Mouse (Mus musculus) neural tube, embryonic 12.5 days (tissue): ENCODE measurements at regions not wholly inside any gene's neighbourhood (a gene's known extent, or its start where the extent isn't known, plus 50 kb on each side); places are given as distances from the start of the nearest gene placed in this dataset.

ENCODE experiments used
- ATAC-seq: fragments of 200-750 bp; cut with Nextera tagmentation; 2 replicates; pipeline ENCODE4 v1.8.0; 2017; ENCODE audit warnings: low read depth, mild to moderate bottlenecking, moderate TSS enrichment, moderate library complexity; ENCODE audit not compliant: low FRiP score
- H3K27ac ChIP-seq: fragments of 300-500 bp; sonication (generic); 2 replicates; pipeline ENCODE4 v1.5.1; 2016
- H3K27me3 ChIP-seq: fragments of 300-500 bp; sonication (generic); replicated peaks from 2 replicates; pipeline ENCODE4 v1.6.1; 2016; ENCODE audit warnings: mild to moderate bottlenecking
- H3K36me3 ChIP-seq: fragments of 300-500 bp; sonication (generic); 2 replicates; pipeline ENCODE4 v1.6.1; 2016; ENCODE audit warnings: mild to moderate bottlenecking
- H3K4me1 ChIP-seq: fragments of 300-500 bp; sonication (generic); 2 replicates; pipeline ENCODE4 v1.6.1; 2016
- H3K4me2 ChIP-seq: fragments of 300-500 bp; sonication (generic); replicated peaks from 2 replicates; pipeline ENCODE4 v1.6.1; 2016; ENCODE audit warnings: mild to moderate bottlenecking
- H3K4me3 ChIP-seq: fragments of 300-500 bp; sonication (generic); 2 replicates; pipeline ENCODE4 v1.5.1; 2016
- H3K9ac ChIP-seq: fragments of 300-500 bp; sonication (generic); 2 replicates; pipeline ENCODE4 v1.6.1; 2016; ENCODE audit warnings: mild to moderate bottlenecking
- H3K9me3 ChIP-seq: fragments of 300-500 bp; sonication (generic); 2 replicates; pipeline ENCODE4 v1.6.1; 2016; ENCODE audit warnings: mild to moderate bottlenecking
- WGBS: fragments of 180-500 bp; shearing (Covaris S2); methylation state at CpG from one replicate; pipeline ENCODE4 v1.1.7; 2016; 5-methylcytosine and 5-hydroxymethylcytosine counted together

- WGBS: 48% methylated on average over 3 of the region's 3 CpGs
- no peaks in the 10 kb centered on the region for H3K36me3 ChIP-seq
- no peak overlapping the region for H3K4me3 ChIP-seq
- no peak overlapping the region for H3K4me2 ChIP-seq
- H3K4me1 ChIP-seq: peaks cover 11% of the 10 kb centered on the region
- no peaks in the 10 kb centered on the region for H3K27me3 ChIP-seq
- peak; percentile 65; the same call in 1 of the 2 replicates for ATAC-seq
- H3K27ac ChIP-seq: no peak overlapping the region; the same call in 1 of the 2 replicates
- no peaks in the 10 kb centered on the region for H3K9me3 ChIP-seq
- no peak overlapping the region for H3K9ac ChIP-seq
Observed at GRCm38 (mm10) chr3:56475529-56476527, 292.3 kb upstream of the Nbea start.

DNA sequence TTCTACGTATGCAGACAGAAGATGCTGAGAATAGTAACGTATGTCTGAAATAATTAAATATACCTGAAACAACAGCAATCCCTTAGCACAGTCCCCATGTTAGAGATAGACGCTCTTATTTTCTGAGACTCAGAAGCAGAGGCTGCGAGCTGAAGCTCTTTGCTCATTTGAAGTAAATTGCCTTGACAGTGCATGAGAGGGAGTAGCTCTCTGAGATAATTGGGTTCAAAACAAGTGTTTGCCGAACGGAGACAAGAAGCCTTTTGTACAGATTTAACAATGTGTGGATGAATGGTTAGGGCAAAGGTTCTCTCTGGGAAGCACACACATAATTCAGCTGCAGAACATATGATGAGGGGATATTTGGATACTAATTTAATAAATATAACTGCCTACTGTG lies 289.1 kb upstream of the Nbea start:
- 41% methylated on average over 6 of the region's 6 CpGs for WGBS
- no peak overlapping the region for H3K9ac ChIP-seq
- H3K4me2 ChIP-seq: no peak overlapping the region
- H3K27me3 ChIP-seq: no peaks in the 10 kb centered on the region
- H3K4me1 ChIP-seq: peaks cover 11% of the 10 kb centered on the region
- no peak overlapping the region for H3K4me3 ChIP-seq
- H3K27ac ChIP-seq: no peak overlapping the region
- H3K9me3 ChIP-seq: no peaks in the 10 kb centered on the region
- no peaks in the 10 kb centered on the region for H3K36me3 ChIP-seq
- ATAC-seq: no peak

DNA sequence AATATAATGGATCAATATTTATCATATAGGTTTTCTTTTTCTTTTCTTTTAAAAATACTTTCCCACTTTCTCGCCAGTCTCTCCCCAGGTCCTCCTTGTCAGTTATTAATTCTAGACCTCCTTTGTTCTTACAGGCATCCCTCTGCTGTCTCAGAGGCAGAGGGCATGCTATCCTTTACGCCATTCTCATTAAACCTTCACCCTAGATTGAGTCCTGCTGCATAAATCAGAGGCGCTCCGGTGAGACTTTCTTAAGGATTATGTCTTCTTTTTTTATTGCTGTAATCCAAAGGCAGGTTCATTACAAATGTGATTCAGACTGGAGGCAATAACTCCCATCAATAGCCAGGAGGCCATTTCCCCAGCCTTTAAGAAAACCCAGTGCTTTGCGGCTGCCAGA lies 288.3 kb upstream of the Nbea start:
- peaks cover 11% of the 10 kb centered on the region for H3K4me1 ChIP-seq
- H3K4me3 ChIP-seq: no peak overlapping the region
- H3K9ac ChIP-seq: no peak overlapping the region
- H3K36me3 ChIP-seq: no peaks in the 10 kb centered on the region
- H3K27me3 ChIP-seq: no peaks in the 10 kb centered on the region
- WGBS: 23% methylated on average over 5 of the region's 5 CpGs
- no peak overlapping the region for H3K27ac ChIP-seq
- no peak overlapping the region for H3K4me2 ChIP-seq
- no peaks in the 10 kb centered on the region for H3K9me3 ChIP-seq
- ATAC-seq: no peak

GRCm38 (mm10) chr3:56471185-56471584 lies 287.7 kb upstream of the Nbea start:
- Histone ChIP-seq H3K9ac (no peak overlapping the region), H3K4me1 (peaks cover 9% of the 10 kb centered on the region), H3K36me3 (no peaks in the 10 kb centered on the region), H3K27ac (no peak overlapping the region), H3K27me3 (no peaks in the 10 kb centered on the region), H3K4me2 (no peak overlapping the region), H3K4me3 (no peak overlapping the region), H3K9me3 (no peaks in the 10 kb centered on the region)
- ATAC-seq: no peak
- WGBS: 14% methylated on average over 1 of the region's 1 CpGs

- ATAC-seq: no peak
- no peak overlapping the region for H3K4me3 ChIP-seq
- no peaks in the 10 kb centered on the region for H3K27me3 ChIP-seq
- no peak overlapping the region for H3K9ac ChIP-seq
- H3K36me3 ChIP-seq: no peaks in the 10 kb centered on the region
- peaks cover 4% of the 10 kb centered on the region; the same call in 1 of the 2 replicates for H3K4me1 ChIP-seq
- no peaks in the 10 kb centered on the region for H3K9me3 ChIP-seq
- WGBS: 59% methylated on average over 4 of the region's 4 CpGs
- H3K4me2 ChIP-seq: no peak overlapping the region
- no peak overlapping the region for H3K27ac ChIP-seq
Observed at GRCm38 (mm10) chr3:56457625-56458024, 274.1 kb upstream of the Nbea start.

DNA sequence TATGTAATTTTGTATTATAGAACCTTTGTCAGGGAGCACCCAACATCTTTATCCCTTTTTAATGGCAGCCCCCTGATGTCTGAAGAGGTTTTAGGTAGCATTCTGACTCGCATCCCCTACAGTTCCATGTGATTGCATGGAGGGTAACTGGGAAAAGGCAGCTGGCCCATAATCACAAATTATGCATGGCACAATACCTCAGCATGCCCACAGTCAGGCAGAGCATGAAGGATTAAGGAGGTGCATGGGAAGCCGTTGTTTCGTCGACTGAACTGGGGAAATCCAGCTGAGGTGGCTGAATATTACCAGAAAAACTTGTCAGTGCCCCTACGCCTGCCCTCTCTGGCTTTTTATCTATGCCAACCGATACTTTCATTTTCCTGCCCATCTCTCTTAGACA lies 272.8 kb upstream of the Nbea start:
- peak; percentile 61; the same call in 1 of the 2 replicates for ATAC-seq

DNA sequence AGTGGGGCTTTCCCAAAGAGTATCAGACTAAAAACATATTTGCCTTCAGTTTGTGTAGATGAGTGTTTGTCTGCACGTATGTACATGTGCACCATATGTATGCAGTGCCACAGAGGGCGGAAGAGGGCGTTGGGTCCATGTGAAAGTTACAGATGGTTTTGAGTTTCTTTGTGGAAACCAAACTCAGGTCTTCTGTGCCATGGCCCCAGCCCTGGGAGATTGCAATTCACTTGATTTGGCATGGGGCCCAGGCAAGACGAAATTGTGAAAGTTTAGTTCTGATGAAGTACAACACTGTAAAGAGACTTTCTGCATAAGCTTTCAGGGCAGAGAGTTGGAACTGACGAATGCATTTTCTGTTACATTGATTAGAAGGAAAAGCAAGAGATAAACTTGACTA lies 255.4 kb upstream of the Nbea start:
- Histone ChIP-seq H3K36me3 (no peaks in the 10 kb centered on the region), H3K27me3 (no peaks in the 10 kb centered on the region), H3K9me3 (no peaks in the 10 kb centered on the region), H3K4me1 (peaks cover 7% of the 10 kb centered on the region), H3K27ac (no peak overlapping the region), H3K9ac (no peak overlapping the region), H3K4me2 (no peak overlapping the region), H3K4me3 (no peak overlapping the region)
- ATAC-seq: no peak; the same call in 1 of the 2 replicates
- WGBS: 80% methylated on average over 5 of the region's 5 CpGs

More for the DNA sequence above, 272.8 kb upstream of the Nbea start:
- H3K4me3 ChIP-seq: no peak overlapping the region
- H3K27ac ChIP-seq: no peak overlapping the region
- H3K36me3 ChIP-seq: no peaks in the 10 kb centered on the region
- H3K4me1 ChIP-seq: peaks cover 4% of the 10 kb centered on the region; the same call in 1 of the 2 replicates
- H3K9ac ChIP-seq: no peak overlapping the region
- no peaks in the 10 kb centered on the region for H3K27me3 ChIP-seq
- no peaks in the 10 kb centered on the region for H3K9me3 ChIP-seq
- H3K4me2 ChIP-seq: no peak overlapping the region
- 47% methylated on average over 6 of the region's 6 CpGs for WGBS

- peaks cover 7% of the 10 kb centered on the region for H3K4me1 ChIP-seq
- H3K9me3 ChIP-seq: no peaks in the 10 kb centered on the region
- H3K4me3 ChIP-seq: no peak overlapping the region
- H3K4me2 ChIP-seq: peak overlapping the region; percentile 26; the same call in 1 of the 2 replicates
- no peak overlapping the region for H3K9ac ChIP-seq
- no peaks in the 10 kb centered on the region for H3K27me3 ChIP-seq
- H3K36me3 ChIP-seq: no peaks in the 10 kb centered on the region
- WGBS: 43% methylated on average over 12 of the region's 12 CpGs
- H3K27ac ChIP-seq: no peak overlapping the region
- ATAC-seq: peak; percentile 77
Observed at GRCm38 (mm10) chr3:56438020-56438747, 254.7 kb upstream of the Nbea start.

DNA sequence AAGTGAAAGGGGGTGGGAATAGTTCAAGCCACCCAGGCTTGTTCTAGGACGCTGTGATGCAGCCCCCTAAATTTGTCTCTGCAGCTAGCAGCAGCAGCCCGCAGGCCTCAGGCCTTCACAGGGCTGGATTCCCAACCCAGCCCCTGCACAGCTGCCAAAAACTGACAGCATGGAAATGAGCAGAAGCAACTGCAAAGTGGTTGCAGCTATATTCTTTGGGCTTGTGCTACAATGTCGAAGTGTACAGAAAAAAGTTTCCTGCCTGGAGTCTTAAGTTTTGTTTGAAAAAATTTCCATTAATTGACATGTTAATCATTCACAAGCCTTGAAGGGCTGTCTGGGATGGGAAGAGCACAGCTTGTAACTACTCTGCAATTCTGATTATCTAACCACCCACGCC lies 253.6 kb upstream of the Nbea start:
- Histone ChIP-seq H3K9ac (no peak overlapping the region), H3K4me3 (no peak overlapping the region), H3K27me3 (no peaks in the 10 kb centered on the region), H3K4me2 (no peak overlapping the region), H3K4me1 (peaks cover 7% of the 10 kb centered on the region), H3K36me3 (no peaks in the 10 kb centered on the region), H3K27ac (no peak overlapping the region), H3K9me3 (no peaks in the 10 kb centered on the region)
- ATAC-seq: no peak
- WGBS: 27% methylated on average over 4 of the region's 4 CpGs

DNA sequence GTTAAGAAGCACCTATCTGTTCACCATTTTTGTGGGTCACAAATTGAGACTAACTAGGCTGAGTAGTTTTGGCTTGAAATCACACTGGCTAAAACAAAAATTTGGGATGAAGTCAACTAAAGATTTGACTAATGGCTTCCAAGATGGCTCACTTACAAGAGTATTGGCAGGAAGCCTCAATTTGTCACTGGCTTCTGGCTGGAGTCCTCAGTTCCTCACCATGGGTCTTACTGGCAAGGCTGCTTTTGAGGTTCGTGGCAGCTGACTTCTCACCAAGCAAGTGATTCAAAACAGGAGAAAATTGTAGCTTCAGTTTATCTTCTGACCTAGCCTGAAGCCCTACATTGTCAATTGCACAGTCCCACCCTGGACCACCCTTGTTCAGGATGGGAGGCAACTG lies 250.0 kb upstream of the Nbea start:
- no peak for ATAC-seq
- Histone ChIP-seq H3K4me2 (no peak overlapping the region), H3K27ac (no peak overlapping the region), H3K4me1 (peaks cover 6% of the 10 kb centered on the region), H3K9ac (no peak overlapping the region), H3K4me3 (no peak overlapping the region), H3K9me3 (no peaks in the 10 kb centered on the region), H3K36me3 (no peaks in the 10 kb centered on the region), H3K27me3 (no peaks in the 10 kb centered on the region)
- 82% methylated on average over 1 of the region's 1 CpGs for WGBS

DNA sequence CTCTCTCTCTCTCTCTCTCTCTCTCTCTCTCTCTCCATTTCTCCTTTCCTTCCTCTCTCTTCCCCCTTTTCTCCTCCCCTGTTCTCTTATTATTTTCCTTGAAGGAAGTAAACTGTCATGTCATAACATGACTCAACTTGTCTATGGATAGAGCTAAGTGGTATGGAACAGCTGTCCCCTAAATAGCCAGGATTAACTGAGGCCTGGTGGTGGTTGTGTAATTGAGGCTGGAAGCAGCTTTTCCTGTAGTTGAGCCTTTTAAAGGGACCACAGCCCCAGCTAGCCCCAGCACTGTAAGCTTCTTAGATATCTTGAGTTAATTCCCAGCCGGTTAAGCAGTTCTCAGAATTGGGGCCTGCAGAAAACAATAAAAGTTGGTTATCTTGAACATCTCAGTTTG lies 243.7 kb upstream of the Nbea start:
- Histone ChIP-seq H3K27me3 (no peaks in the 10 kb centered on the region), H3K9ac (no peak overlapping the region), H3K4me1 (no peaks in the 10 kb centered on the region), H3K9me3 (no peaks in the 10 kb centered on the region), H3K4me2 (no peak overlapping the region), H3K4me3 (no peak overlapping the region), H3K27ac (no peak overlapping the region), H3K36me3 (no peaks in the 10 kb centered on the region)
- WGBS: 85% methylated on average over 1 of the region's 1 CpGs
- ATAC-seq: no peak

- Histone ChIP-seq H3K4me3 (no peak overlapping the region), H3K27ac (no peak overlapping the region), H3K4me1 (no peaks in the 10 kb centered on the region), H3K9ac (no peak overlapping the region), H3K4me2 (no peak overlapping the region), H3K36me3 (no peaks in the 10 kb centered on the region), H3K27me3 (no peaks in the 10 kb centered on the region), H3K9me3 (no peaks in the 10 kb centered on the region)
- WGBS: 91% methylated on average over 4 of the region's 4 CpGs
- ATAC-seq: no peak
Observed at GRCm38 (mm10) chr3:56397851-56398496, 214.5 kb upstream of the Nbea start.
